Mouse (Mus musculus): ENCODE measurements at regions not wholly inside any gene's neighbourhood (a gene's known extent, or its start where the extent isn't known, plus 50 kb on each side); places are given as distances from the start of the nearest gene placed in this dataset.

DNA sequence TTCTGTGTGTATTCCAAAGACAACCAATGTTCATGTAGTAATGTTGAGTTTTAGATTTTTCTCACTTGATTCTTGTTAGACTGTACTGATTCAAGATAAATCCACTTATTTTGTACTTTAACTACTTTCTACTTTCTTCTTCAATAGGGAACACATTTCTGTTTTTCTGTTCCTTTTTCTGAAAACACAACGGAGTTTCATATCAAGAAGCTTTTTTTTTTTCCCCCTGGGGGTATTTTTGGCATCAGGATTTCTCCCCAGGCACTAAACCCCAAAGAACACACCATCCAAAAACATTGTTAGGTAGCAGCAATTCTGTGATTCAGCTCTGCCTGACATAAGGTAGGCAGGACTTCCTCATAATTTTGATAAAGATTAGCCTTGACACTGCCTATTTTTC is 1200.7 kb downstream of the Gsdmc2 start:
- Histone ChIP-seq H3K36me3 (ENCODE audit: control insufficient read depth, insufficient read depth, low read length) (no peaks in the 10 kb centered on the region), H3K4me2 (ENCODE audit: low read depth, low read length) (no peak overlapping the region), H3K4me3 (ENCODE audit: low read depth, low read length) (no peak overlapping the region), H3K9ac (replicated peaks; ENCODE audit: low read depth, low read length) (no peak overlapping the region), H3K27ac (ENCODE audit: low read depth, low read length) (no peak overlapping the region), H3K4me1 (ENCODE audit: control insufficient read depth, insufficient read depth, low read length) (no peaks in the 10 kb centered on the region), H3K27me3 (ENCODE audit: control insufficient read depth, insufficient read depth, low read length) (no peaks in the 10 kb centered on the region), H3K9me3 (ENCODE audit: control insufficient read depth, low read length) (no peaks in the 10 kb centered on the region)
- 79% methylated on average over 1 of the region's 1 CpGs for WGBS
- ATAC-seq (ENCODE audit: low read depth): no peak

DNA sequence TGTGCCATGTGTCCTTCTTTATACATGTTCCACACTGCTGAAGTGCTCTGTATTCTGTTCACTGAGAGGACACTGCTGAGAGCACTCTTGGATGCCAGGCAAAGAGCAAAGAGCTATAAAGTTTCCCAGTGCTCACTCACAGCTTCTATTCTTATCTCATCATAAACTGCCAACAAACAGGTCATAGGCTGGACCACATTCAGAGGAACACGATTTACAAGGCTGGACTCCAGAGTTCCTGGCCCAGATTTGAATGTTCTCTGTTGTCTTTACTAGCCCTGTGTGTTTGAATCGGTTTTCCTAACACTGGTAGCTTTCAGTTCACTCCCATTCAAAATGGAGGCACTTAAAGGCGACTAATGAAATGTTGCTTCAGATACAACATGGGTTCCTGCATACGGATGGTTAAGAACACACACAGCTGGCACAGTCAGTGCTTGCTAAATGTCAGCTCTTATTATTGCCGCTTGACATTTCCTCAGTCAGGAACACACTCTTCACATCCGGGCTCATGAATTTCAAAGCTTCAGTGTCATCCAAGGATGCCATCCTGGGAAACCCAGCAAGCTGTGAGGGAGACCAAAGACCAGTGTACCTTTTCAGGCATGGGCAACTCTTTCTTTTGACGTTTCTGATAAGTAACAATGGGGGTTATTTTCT is 1203.8 kb downstream of the Gsdmc2 start:
- Histone ChIP-seq H3K36me3 (ENCODE audit: control insufficient read depth, insufficient read depth, low read length) (no peaks in the 10 kb centered on the region), H3K27me3 (ENCODE audit: control insufficient read depth, insufficient read depth, low read length) (no peaks in the 10 kb centered on the region), H3K9me3 (ENCODE audit: control insufficient read depth, low read length) (no peaks in the 10 kb centered on the region), H3K27ac (ENCODE audit: low read depth, low read length) (no peak overlapping the region), H3K4me2 (ENCODE audit: low read depth, low read length) (no peak overlapping the region), H3K9ac (replicated peaks; ENCODE audit: low read depth, low read length) (no peak overlapping the region), H3K4me1 (ENCODE audit: control insufficient read depth, insufficient read depth, low read length) (no peaks in the 10 kb centered on the region), H3K4me3 (ENCODE audit: low read depth, low read length) (no peak overlapping the region)
- WGBS: 79% methylated on average over 7 of the region's 7 CpGs
- ATAC-seq (ENCODE audit: low read depth): no peak

DNA sequence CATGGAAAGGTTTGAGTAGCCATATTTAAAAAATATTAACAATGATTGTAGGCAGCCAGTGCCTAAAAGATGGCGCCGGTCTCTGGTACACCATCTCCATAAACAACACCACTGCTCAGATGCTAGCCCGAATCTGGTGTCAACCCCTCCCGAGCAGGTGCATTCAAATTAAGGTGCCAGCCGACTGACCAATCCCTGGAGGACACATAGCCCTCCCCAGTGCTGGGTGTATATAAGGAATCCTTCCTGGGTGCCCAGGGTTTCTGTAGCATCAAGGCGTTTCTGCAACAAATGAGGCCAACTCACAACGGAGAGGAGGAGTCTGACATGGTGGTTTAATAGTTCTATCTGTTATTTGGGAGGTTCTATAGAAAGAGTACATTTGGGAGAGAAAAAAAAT is 1219.6 kb downstream of the Gsdmc2 start:
- no peak overlapping the region for H3K27ac ChIP-seq (ENCODE audit: low read depth, low read length)
- WGBS: 96% methylated on average over 7 of the region's 7 CpGs
- H3K36me3 ChIP-seq (ENCODE audit: control insufficient read depth, insufficient read depth, low read length): no peaks in the 10 kb centered on the region
- no peaks in the 10 kb centered on the region for H3K9me3 ChIP-seq (ENCODE audit: control insufficient read depth, low read length)
- H3K4me3 ChIP-seq (ENCODE audit: low read depth, low read length): no peak overlapping the region
- no peaks in the 10 kb centered on the region for H3K27me3 ChIP-seq (ENCODE audit: control insufficient read depth, insufficient read depth, low read length)
- no peak for ATAC-seq (ENCODE audit: low read depth)
- no peak overlapping the region for H3K4me2 ChIP-seq (ENCODE audit: low read depth, low read length)
- H3K9ac ChIP-seq (replicated peaks; ENCODE audit: low read depth, low read length): no peak overlapping the region
- H3K4me1 ChIP-seq (ENCODE audit: control insufficient read depth, insufficient read depth, low read length): no peaks in the 10 kb centered on the region

DNA sequence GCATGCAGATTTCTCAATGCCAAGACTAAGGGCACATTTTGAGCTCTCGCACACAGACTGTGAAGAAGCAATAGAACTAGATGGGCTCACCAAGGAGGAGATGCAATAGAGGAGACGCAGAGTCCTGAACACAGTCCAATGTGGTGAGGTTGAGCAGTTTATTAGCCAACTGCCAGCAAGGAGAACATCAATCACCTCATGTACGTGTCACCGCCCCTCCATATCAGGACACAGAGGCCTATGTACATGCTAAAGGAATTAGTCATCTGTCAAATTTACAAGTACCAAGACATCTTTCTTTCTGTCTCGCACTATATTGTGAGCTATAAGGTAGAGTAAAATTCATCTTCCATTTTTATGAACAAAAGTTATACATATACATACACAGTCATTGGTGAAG is 1228.9 kb downstream of the Gsdmc2 start:
- Histone ChIP-seq H3K4me2 (ENCODE audit: low read depth, low read length) (no peak overlapping the region), H3K9me3 (ENCODE audit: control insufficient read depth, low read length) (no peaks in the 10 kb centered on the region), H3K27ac (ENCODE audit: low read depth, low read length) (no peak overlapping the region), H3K4me3 (ENCODE audit: low read depth, low read length) (no peak overlapping the region), H3K9ac (replicated peaks; ENCODE audit: low read depth, low read length) (no peak overlapping the region), H3K36me3 (ENCODE audit: control insufficient read depth, insufficient read depth, low read length) (no peaks in the 10 kb centered on the region), H3K4me1 (ENCODE audit: control insufficient read depth, insufficient read depth, low read length) (no peaks in the 10 kb centered on the region), H3K27me3 (ENCODE audit: control insufficient read depth, insufficient read depth, low read length) (no peaks in the 10 kb centered on the region)
- 87% methylated on average over 5 of the region's 5 CpGs for WGBS
- no peak for ATAC-seq (ENCODE audit: low read depth)

DNA sequence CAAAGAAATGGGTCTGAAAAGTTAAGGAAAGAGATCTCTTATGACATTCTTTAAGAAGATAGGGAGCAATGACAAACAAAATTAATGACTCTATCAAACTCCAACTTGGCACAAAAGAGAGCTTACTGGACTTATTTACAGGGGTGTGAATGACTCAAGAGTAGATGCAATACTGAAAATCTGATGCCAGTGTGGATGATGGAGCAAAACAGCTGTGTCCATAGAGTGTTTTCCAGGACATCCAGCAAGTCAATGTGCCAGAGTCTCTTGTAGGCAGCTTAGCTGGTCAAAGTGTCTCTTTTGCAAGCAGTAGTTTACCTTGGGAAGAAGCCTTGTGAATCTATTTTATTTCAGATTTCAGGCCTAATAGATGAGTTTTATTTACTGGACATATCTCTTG is 1248.2 kb downstream of the Gsdmc2 start:
- no peaks in the 10 kb centered on the region for H3K4me1 ChIP-seq (ENCODE audit: control insufficient read depth, insufficient read depth, low read length)
- no peak overlapping the region for H3K9ac ChIP-seq (replicated peaks; ENCODE audit: low read depth, low read length)
- H3K27me3 ChIP-seq (ENCODE audit: control insufficient read depth, insufficient read depth, low read length): no peaks in the 10 kb centered on the region
- H3K36me3 ChIP-seq (ENCODE audit: control insufficient read depth, insufficient read depth, low read length): no peaks in the 10 kb centered on the region
- no peak overlapping the region for H3K27ac ChIP-seq (ENCODE audit: low read depth, low read length)
- H3K4me2 ChIP-seq (ENCODE audit: low read depth, low read length): no peak overlapping the region
- no peak overlapping the region for H3K4me3 ChIP-seq (ENCODE audit: low read depth, low read length)
- ATAC-seq (ENCODE audit: low read depth): no peak
- H3K9me3 ChIP-seq (ENCODE audit: control insufficient read depth, low read length): no peaks in the 10 kb centered on the region

DNA sequence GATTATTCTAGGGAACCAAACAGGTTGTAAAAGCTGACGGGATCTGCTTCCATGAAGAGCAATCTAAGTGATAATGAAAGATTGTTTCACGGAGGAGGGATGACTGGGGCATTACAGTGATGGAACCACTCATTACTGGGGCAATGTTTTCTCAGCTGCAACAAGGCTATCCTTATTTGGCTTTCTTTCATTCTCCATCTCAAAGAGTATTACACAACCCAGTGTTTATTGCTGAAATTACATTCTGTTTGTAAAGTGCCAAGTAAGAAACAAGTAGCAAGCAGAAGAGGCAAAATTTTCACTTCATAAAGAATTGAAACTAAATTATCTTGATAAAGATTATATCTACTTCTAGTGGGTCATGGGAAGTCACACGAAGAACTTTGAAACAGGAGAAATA is 1256.4 kb downstream of the Gsdmc2 start:
- no peak overlapping the region for H3K27ac ChIP-seq (ENCODE audit: low read depth, low read length)
- no peak overlapping the region for H3K9ac ChIP-seq (replicated peaks; ENCODE audit: low read depth, low read length)
- H3K4me3 ChIP-seq (ENCODE audit: low read depth, low read length): no peak overlapping the region
- H3K9me3 ChIP-seq (ENCODE audit: control insufficient read depth, low read length): no peaks in the 10 kb centered on the region
- ATAC-seq (ENCODE audit: low read depth): no peak
- no peaks in the 10 kb centered on the region for H3K4me1 ChIP-seq (ENCODE audit: control insufficient read depth, insufficient read depth, low read length)
- 70% methylated on average over 3 of the region's 3 CpGs for WGBS
- H3K4me2 ChIP-seq (ENCODE audit: low read depth, low read length): no peak overlapping the region
- H3K36me3 ChIP-seq (ENCODE audit: control insufficient read depth, insufficient read depth, low read length): no peaks in the 10 kb centered on the region
- H3K27me3 ChIP-seq (ENCODE audit: control insufficient read depth, insufficient read depth, low read length): no peaks in the 10 kb centered on the region

DNA sequence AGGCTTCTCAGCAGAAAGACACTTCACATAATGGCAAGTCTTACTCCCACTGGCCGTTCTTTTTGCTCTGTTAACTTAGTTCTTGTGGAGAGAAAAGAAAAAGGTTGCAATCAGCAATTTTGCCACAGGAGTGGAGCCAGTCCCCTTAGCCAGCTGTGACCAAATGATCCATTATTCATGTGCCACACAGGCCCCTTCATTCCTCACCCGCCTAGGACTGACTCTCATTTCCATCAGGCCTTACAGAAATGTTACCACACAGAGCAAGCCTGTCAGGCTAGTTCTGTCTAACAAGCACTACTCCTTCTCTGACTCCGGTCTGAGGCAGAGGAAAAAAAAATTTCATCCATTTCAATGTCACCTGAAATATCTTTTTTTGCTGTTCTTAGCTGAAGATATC is 1266.2 kb downstream of the Gsdmc2 start:
- peak; percentile 66; the same call in 1 of the 2 replicates for ATAC-seq (ENCODE audit: low read depth)
- no peak overlapping the region for H3K4me3 ChIP-seq (ENCODE audit: low read depth, low read length)
- H3K27me3 ChIP-seq (ENCODE audit: control insufficient read depth, insufficient read depth, low read length): no peaks in the 10 kb centered on the region
- WGBS: 27% methylated on average over 3 of the region's 3 CpGs
- no peaks in the 10 kb centered on the region for H3K9me3 ChIP-seq (ENCODE audit: control insufficient read depth, low read length)
- no peaks in the 10 kb centered on the region for H3K36me3 ChIP-seq (ENCODE audit: control insufficient read depth, insufficient read depth, low read length)
- no peak overlapping the region for H3K27ac ChIP-seq (ENCODE audit: low read depth, low read length)
- no peak overlapping the region for H3K4me2 ChIP-seq (ENCODE audit: low read depth, low read length)
- H3K4me1 ChIP-seq (ENCODE audit: control insufficient read depth, insufficient read depth, low read length): no peaks in the 10 kb centered on the region
- H3K9ac ChIP-seq (replicated peaks; ENCODE audit: low read depth, low read length): no peak overlapping the region

DNA sequence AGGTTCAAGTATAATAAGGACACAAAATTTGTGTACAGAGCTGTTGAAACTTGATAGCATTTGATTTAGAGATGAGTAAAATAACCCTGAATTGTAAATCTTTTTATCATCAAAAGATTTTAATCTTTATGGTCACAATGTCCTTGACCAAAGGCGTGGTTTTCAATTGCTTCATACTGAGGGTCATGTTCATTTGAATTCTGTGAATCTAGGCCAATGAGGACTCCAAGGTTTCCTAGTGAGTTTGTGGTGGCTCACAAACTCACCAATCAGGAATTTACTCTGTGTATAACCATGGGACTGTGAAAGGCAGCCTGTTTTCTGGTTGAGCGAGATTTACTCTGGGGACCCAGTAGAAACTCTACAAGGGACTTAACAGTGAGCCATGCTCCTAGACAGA is 1269.2 kb downstream of the Gsdmc2 start:
- Histone ChIP-seq H3K27me3 (ENCODE audit: control insufficient read depth, insufficient read depth, low read length) (no peaks in the 10 kb centered on the region), H3K4me3 (ENCODE audit: low read depth, low read length) (no peak overlapping the region), H3K27ac (ENCODE audit: low read depth, low read length) (no peak overlapping the region), H3K9ac (replicated peaks; ENCODE audit: low read depth, low read length) (no peak overlapping the region), H3K36me3 (ENCODE audit: control insufficient read depth, insufficient read depth, low read length) (no peaks in the 10 kb centered on the region), H3K4me2 (ENCODE audit: low read depth, low read length) (no peak overlapping the region), H3K4me1 (ENCODE audit: control insufficient read depth, insufficient read depth, low read length) (no peaks in the 10 kb centered on the region), H3K9me3 (ENCODE audit: control insufficient read depth, low read length) (no peaks in the 10 kb centered on the region)
- WGBS: 89% methylated on average over 2 of the region's 2 CpGs
- no peak for ATAC-seq (ENCODE audit: low read depth)

DNA sequence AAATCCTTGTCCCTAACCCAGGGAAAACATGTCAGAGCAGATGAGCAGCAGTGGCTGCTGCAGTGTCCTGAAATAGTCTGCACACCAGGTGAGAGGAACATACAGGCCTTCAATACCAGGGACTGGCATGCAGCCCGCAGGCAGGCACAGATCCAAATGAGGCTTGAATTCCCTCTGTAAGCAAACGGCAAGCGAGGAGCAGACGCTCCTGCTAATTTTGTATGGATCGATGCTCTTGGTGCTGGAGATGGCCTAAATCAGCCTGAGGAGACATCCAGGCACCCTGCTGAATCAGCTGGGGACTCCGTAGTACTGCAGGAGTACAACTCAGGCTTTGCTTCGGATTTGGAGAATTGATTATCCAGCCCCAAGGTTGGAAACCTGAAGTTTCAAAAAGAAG is 1273.2 kb downstream of the Gsdmc2 start:
- 46% methylated on average over 7 of the region's 7 CpGs for WGBS
- H3K4me1 ChIP-seq (ENCODE audit: control insufficient read depth, insufficient read depth, low read length): no peaks in the 10 kb centered on the region
- H3K36me3 ChIP-seq (ENCODE audit: control insufficient read depth, insufficient read depth, low read length): no peaks in the 10 kb centered on the region
- H3K27ac ChIP-seq (ENCODE audit: low read depth, low read length): no peak overlapping the region
- H3K9me3 ChIP-seq (ENCODE audit: control insufficient read depth, low read length): no peaks in the 10 kb centered on the region
- H3K9ac ChIP-seq (replicated peaks; ENCODE audit: low read depth, low read length): no peak overlapping the region
- H3K4me3 ChIP-seq (ENCODE audit: low read depth, low read length): no peak overlapping the region
- H3K27me3 ChIP-seq (ENCODE audit: control insufficient read depth, insufficient read depth, low read length): no peaks in the 10 kb centered on the region
- ATAC-seq (ENCODE audit: low read depth): peak; percentile 73
- no peak overlapping the region for H3K4me2 ChIP-seq (ENCODE audit: low read depth, low read length)

Data from neural tube, embryonic 14.5 days (tissue).